Mouse (Mus musculus) T-helper 17 cell (primary cell): ENCODE results near the gene Ugt1a7c.

Experiments used
- in situ Hi-C, 2 experiments: fragments of 300-600 bp; cut with MboI, MseI; formaldehyde crosslinking; loops; 1 replicate in 1 of 2; 2 replicates in 1 of 2; pipeline ENCODE4 v1.15.1; 2025; ENCODE audit warnings: high pct_unique_total_duplicates in 2 of 2

Ugt1a7c gene

DNA sequence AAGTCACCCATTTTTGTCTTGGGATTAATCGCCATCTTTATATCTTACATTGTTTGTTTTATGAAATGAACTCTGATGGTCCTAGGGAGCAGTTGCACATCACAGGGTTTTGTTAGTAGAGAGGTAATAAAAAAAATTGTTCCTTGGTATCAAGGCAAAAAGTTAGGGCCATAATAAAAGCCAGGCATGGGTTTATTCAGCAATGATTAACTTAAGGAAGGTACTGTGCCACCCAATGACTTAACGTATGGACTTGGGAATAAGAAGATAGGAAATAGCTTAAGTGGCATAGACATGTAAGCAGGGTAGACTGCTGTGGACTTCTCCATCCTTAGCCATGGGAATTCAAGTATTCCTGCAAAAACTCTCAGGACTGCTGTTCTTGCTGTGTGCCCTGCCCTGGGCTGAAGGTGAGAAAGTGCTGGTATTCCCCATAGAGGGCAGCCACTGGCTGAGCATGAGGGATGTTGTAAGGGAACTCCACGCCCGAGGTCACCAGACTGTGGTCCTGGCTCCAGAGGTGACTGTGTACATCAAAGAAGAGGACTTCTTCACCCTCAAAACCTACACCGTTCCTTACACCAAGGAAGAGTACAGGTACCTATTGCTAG lies 91.6 kb downstream of the Ugt1a7c start:
- in situ Hi-C loops = loop anchor here (25.0 kb wide), 8 partner anchors 426 to 1949 kb away; partner anchors contain the start of gene Arl4c (in 1 of the 2)

DNA sequence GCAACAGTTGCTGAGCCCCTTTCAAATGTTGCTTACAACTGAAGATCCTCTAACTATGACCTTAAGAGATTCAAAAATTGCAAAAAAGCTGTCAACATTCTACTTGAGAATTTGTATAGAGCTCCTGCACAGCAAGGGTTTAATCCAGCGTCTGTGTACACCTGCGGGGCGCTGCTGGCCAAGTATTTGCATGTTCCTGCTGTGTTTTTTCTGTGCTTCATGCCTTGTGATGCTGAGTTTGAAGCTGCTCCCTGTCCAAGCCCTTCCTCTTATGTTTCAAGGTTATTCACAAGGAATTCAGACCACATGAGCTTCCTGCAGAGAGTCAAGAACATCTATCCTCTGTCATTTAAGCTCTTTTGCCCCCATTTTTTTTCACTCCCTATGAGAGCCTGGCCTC lies 97.3 kb downstream of the Ugt1a7c start:
- in situ Hi-C loops = loop anchor here (5.0 to 25.0 kb wide), 9 partner anchors 130 to 1955 kb away; partner anchors contain the start of gene Arl4c (in 1 of the 2)

DNA sequence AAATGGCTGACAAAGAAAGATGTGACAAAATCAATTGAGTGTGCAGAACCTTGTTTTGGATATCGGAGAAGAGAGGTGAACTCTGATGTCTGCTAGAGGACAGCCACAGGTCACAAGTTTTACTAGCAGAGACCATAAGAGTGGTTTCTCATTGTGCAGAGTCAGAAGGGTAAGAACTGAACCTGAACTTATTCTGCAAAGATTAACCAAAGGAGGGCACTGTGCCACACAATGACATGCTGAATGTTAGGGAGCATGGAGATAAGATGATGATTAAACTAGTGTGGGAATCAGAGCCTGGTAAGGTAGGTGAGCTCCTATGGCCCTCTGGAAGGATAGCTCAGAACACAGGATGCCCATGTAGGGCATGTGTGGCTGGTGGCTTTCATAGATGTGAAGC lies 100.8 kb downstream of the Ugt1a7c start:
- in situ Hi-C loops = loop anchor here (25.0 kb wide), 8 partner anchors 417 to 1958 kb away; partner anchors contain the start of gene Arl4c (in 1 of the 2)

DNA sequence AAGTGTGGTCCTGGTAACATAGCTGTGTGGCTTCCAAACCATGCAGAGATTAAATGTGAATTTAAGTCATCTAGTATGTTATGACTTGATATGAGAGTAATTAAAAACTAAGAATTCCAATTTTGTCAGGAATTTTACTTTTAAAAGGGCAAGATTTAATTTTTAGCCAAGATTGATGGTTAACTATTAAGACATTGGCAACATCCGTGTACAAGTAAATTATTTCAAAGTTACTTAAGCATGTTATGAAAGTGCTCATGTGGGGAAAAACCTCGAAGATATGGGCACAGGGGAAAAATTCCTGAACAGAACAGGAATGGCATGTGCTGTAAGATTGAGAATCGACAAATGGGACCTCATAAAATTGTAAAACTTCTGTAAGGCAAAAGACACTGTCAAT lies 102.6 kb downstream of the Ugt1a7c start:
- in situ Hi-C loops = loop anchor here (25.0 kb wide), 8 partner anchors 415 to 1960 kb away; partner anchors contain the start of gene Arl4c (in 1 of the 2)

DNA sequence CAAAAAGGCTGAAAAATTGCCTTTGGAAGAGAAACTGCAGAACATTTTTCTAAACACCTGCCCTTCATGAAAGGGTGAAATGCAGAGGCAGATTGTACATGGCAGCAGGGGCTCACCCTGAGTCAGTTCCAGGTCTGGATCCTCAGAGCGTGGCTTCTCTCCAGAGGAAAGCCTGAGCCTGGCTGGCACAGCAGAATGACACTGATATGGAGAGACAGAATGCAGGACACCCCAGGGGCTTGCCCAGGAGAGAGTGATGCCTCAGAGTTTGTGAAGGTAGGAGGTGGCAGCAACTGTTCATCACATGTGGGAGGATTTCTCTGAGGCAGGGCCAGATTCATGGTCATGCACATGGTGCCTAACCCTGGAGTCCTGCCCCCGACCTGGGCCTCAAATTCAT lies 105.1 kb downstream of the Ugt1a7c start:
- in situ Hi-C loops = loop anchor here (5.0 to 25.0 kb wide), 11 partner anchors 117 to 1963 kb away; partner anchors contain the start of gene Arl4c (in 1 of the 2)

DNA sequence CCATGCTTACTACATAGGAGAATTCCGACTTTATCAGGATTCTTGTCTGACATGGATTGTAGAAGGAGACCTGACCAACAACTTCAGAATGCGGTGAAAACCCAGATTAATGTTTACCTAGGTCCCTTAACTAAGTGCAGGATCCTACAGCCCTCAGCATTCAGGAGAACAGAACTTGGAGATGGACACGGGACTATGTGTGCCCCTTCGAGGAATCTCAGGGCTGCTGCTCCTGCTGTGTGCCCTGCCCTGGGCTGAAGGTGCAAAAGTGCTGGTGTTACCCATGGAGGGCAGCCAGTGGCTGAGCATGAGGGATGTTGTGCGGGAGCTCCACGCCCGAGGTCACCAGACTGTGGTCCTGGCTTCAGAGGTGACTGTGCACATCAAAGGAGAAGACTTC lies 105.6 kb downstream of the Ugt1a7c start, which contains the start of gene Ugt1a2:
Gene Ugt1a2, plus strand, starts transcription at position 146 of the 400 bp plus-strand sequence.
- in situ Hi-C loops = loop anchor here (5.0 to 10.0 kb wide), 3 partner anchors 117 to 706 kb away; no protein-coding TSS in a partner anchor

DNA sequence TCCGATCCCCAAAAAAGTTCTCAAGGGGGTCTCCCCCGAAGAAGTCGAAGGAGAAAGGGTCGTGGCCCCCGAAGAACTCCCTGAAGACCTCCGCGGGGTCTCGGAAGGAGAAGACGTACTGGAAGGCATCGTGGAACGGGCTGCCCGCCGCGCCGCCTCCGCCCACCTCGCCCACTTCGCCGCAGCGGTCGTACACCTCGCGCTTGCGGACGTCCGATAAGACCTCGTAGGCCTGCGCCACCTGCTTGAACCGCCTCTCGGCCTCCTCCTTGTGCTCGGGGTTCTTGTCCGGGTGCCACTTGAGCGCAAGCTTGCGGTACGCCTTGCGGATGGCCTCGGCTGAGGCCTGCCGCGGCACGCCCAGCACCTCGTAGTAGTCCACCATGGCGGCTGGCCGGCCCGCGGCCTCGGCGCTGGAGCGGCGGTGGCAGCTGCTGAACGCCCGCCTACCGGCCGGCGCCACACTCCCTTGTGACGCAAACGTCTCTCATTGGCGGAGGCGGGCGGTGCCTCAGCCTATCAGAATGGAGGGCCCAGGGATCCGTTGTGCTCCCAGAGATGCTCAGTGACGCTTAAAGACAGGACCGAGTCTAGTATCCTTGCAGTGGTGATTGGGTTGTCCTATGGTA lies 110.5 kb downstream of the Ugt1a7c start, which contains the start of gene Dnajb3:
Gene Dnajb3, minus strand, starts transcription at position 489 of the 629 bp plus-strand sequence.
- in situ Hi-C loops = loop anchor here (10.0 kb wide), 2 partner anchors 139 to 711 kb away; no protein-coding TSS in a partner anchor

DNA sequence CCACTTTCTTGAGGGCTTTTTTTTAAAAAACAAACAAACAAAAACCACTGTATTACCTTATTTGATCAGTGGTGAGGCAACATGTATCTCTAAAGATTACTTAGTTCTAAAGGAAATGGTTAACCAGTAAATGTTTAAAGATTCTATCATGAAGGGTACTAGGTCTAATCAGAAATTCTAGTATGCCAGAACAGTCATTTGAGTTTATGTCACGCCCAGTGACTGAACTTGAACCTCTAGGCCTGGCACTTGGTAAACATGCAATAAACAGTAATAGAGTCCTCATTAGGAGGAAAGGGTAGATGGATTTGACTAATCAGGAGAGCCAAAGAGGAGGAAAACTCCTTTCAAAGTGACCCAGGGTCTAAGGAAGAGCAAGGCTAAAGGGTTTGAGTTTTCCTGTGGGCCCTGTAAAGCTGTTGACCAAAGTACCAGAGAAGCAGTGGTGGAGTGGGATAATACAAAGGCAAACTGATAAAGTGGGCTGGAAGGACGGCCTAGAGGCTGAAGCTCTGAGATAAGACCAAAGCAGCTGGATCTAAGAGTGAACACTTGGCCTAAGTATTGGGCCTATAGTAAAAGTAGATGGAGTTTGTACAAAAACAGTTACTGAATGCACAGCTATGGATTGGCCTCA lies 112.1 kb downstream of the Ugt1a7c start:
- in situ Hi-C loops = loop anchor here (10.0 kb wide), 2 partner anchors 138 to 712 kb away; no protein-coding TSS in a partner anchor

DNA sequence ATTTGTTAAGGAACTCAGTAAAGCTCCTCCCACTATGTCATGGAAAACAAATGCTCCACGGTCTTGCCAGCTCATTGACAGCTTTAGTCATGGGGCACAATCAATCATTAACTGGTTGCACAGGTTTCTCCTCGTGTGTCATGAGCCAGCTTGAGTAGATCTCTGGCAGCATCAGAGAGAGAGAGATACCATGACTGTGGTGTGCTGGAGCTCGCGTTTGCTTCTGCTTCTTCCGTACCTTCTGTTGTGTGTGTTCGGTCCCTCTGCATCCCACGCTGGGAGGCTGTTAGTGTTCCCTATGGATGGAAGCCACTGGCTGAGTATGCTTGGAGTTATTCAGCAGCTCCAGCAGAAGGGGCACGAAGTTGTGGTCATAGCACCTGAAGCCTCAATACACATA lies 117.0 kb downstream of the Ugt1a7c start, which contains the start of gene Ugt1a1:
Gene Ugt1a1, plus strand, starts transcription at position 148 of the 400 bp plus-strand sequence.
- in situ Hi-C loops = no loop called here

DNA sequence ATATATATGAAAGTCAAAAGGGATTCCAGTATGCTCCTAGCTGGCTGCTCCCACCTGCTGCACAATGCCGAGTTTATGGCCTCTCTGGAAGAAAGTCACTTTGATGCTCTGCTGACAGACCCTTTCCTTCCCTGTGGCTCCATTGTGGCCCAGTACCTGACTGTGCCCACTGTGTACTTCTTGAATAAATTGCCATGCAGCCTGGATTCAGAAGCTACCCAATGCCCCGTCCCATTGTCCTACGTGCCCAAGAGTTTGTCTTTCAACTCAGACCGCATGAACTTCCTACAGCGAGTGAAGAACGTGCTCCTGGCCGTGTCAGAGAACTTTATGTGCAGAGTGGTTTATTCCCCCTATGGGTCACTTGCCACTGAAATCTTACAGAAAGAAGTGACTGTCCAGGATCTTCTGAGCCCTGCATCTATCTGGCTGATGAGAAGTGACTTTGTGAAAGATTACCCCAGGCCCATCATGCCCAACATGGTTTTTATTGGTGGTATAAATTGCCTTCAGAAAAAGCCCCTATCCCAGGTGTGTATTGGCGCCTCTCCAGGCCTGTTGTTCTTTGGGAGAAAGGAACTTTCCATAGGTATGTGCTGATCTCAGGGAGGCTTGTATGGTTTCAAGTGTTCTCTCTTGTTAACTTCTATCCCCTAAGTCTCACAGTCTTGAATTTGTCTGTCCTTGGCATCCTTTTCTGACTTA lies 117.6 kb downstream of the Ugt1a7c start:
- in situ Hi-C loops = no loop called here

DNA sequence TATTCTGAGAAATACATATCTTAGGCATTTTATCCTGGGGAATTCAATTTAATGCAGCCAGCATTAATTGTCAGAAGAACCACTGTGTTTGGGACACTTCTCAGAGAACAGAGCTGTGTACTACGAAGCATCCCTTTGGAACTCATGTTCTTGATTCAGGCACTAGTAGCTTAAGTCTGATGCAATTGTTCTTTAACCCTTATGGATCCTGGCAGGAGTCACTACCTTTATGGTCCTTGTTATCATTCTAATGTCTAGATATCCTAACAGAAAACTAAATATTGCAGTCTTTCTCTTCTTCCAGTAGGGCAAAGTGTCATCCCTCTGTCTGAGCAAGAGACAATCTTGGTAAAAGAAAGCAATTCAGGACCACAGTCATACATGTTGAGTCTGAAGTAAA lies 118.2 kb downstream of the Ugt1a7c start:
- in situ Hi-C loops = no loop called here

DNA sequence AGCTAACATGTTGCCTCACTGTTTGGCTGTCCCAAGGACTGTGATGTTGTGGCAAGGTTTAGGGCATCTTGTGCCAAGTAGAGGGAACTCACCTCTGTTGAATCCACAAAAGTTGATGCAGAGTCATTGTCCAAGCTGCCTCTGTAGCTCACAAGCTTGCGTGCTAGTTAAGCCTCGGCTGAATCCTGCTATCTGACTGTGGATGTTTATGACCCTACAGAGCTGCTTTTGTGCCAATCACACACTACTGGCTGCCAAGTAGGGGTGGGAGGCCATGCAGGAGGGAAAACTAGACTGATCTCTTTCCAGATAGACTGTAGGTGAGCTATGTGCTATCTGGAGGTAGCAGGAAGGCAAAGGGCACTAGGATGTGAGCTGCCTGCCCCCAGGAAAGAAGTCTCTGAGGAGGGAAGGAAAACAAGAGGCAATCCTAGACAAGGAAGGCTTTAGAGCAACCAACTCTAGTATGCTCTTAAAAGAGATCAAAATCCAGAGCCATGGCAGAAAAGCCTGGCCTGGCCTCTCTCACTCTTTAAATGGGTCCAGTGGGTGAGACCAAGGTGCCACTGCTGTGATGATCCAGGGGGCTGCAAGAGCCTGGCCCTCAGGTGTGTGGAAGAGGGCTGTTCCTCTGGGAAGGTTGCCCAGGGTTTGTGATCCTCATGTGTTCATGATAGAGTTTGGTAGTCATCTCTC lies 119.1 kb downstream of the Ugt1a7c start:
- in situ Hi-C loops = no loop called here

DNA sequence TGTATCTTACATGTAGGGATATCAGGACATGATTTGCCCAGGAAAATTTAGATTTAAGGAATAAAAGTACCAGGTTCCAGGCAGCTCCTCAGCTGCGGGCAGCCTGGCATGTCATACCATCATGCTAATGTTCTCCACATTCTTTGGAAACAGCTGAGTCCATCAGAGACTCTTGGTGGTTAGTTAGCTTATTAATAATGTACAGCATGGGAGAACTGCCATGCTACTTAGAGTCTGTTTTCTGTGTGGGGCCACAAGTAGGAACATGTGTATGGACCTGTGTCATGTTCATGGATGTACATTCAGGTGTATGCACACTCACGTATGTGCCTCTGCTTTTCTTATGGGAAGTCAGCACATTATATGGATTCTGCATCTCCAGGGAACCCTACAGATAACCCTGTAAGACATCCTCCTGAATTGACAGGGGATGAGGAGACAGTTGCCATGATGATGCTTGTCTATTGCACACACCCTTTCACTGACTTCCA lies 119.6 kb downstream of the Ugt1a7c start:
- in situ Hi-C loops = no loop called here

DNA sequence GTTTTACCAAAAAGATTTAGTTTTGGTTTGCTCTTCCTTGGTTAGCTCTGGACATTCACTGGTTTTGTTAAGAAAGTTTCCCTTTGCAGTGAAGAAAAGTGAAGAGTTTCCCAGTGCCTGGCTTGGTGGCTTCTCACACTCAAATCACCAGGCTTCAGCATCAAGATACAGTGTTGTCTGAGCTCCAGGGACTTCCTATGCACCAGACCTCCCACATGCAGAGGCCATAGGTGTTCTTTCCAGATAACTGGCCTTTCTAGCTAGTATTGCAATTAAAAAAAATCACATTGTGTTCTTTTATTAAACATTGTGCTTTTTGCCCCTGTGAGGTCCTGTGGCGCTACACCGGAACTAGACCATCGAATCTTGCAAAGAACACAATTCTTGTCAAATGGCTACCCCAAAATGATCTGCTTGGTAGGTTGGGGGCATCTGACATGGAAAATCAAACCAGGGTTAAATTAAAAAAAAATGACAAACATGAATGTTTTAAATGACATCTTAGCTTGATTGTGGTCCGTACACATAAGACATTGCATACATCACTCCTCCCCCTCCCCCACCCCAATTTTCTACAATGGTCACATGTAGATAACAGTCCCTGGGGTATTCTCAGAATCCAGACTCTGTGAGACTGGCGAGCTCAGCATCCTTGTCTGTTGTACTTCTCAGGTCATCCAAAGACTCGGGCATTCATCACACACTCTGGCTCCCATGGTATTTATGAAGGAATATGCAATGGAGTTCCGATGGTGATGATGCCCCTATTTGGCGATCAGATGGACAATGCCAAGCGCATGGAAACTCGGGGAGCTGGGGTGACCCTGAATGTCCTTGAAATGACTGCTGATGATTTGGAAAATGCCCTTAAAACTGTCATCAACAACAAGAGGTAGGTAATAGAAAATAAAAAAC lies 120.9 kb downstream of the Ugt1a7c start:
- in situ Hi-C loops = no loop called here

DNA sequence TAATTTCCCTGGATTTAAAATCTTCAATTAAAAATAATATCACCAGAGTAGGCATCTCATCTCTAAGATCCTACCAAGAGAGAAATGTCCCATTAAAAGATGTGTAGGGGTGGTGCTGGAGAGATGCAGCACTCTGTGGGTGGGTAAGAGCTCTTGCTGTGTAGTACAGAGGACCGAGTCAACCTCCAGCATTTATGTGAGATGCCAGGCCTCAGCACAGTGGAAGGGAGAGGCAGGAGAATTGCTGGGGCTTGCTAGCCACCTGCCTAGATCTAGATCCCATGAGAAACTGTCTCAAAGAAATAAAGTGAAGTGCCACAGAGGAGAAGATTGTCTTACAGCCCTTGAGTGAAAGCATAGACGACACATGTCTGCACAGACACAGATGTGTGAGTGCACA lies 121.7 kb downstream of the Ugt1a7c start:
- in situ Hi-C loops = no loop called here

DNA sequence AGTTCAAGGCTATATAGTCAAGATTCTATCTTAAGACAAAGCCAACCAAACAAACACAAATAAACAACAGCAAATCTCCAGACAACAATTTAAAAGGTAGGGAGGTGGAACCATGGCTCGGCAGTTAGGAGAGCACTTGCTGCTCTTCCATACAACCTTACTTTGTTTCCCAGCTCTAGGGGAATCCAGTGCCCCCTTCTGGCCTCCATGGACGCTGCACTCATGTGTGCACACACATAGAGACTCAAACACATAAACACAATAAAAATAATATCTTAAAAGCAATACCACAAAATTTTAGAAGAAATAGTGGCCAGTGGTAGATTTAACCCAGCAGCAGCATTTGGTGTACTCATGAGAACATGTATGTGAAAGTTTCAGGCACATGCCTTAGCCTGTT lies 122.3 kb downstream of the Ugt1a7c start:
- in situ Hi-C loops = no loop called here

DNA sequence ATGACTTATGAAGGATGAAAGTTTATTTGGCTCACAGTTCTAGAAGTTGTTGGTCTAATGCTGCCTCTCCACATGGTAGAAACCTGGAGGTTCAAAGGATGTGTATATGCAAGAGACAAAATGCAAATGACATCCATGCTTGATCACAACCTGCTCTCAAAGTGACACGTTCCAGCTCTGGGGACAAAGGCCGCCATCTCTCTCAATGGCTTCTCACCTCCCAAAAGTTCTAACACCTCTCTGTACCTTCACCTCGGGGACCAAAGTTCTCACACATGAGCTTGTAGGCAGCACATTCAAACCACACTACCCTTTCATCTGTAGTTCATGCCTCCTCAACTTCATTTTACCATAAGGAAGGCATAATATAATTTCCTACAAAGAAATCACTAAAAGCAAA lies 122.7 kb downstream of the Ugt1a7c start:
- in situ Hi-C loops = no loop called here

DNA sequence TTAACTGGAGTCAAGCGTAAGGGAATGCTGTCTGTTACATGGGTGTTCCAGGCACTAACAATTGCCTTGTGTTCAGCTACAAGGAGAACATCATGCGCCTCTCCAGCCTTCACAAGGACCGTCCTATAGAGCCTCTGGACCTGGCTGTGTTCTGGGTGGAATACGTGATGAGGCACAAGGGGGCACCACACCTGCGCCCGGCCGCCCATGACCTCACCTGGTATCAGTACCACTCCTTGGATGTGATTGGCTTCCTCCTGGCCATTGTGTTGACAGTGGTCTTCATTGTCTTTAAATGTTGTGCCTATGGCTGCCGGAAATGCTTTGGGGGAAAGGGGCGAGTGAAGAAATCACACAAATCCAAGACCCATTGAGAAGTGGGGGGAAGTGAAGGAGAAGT lies 123.2 kb downstream of the Ugt1a7c start:
- in situ Hi-C loops = no loop called here

DNA sequence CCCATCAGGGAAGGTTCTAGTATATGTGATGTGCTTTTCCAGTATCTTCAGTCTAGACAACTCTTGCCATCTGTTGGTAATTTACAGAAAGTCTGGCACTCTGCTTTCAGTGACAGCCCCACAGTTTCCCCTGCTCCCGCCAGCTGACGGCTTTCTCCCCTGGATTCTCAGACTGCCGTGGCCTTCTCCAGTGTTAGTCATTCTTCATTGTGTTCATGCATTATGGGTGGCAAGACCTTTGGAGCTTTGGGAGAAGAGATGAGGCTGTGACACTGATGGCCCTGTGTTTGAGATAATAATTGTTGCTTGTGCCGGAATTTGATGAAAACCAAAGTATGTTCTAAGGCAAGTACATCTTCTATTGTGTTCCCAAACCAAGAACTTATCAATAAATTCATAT lies 123.7 kb downstream of the Ugt1a7c start:
- in situ Hi-C loops = no loop called here

DNA sequence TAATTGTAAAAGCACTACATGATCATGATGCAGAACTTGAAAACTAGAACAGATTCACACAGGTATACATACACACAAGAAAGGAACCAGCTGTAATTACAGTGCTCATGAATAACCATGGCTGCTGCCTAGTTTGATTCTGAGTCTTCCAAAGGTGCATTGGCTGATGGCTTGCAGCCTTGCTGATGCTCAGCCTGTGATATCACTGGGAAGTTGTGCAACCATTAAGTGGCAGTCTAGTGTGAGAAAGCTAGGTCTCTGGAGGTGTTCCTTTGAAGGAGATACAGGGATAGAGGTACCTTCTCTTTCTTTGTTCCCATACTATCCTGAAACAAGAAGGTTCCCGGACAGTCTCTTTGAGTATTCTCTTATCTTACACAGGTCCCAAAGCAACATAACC lies 124.2 kb downstream of the Ugt1a7c start:
- in situ Hi-C loops = no loop called here
